Mouse (Mus musculus): ENCODE measurements around the gene Fance.
"Not testable (repeated sequence)": the region's sequence is repeated elsewhere in the genome, so short reads cannot be mapped to it uniquely, and the experiment has no call there.

The Fance gene

GRCm38 (mm10) chr17:28294449-28295333, 18.6 kb upstream of the Fance start:
- DNase-seq: no peak

GRCm38 (mm10) chr17:28298888-28299287, 14.4 kb upstream of the Fance start:
- no peak for DNase-seq

- peak; percentile 44 for DNase-seq
Measured at GRCm38 (mm10) chr17:28299669-28300320, 13.5 kb upstream of the Fance start.

- peak; percentile 59 for DNase-seq
Measured at GRCm38 (mm10) chr17:28300323-28300722, 13.0 kb upstream of the Fance start.

GRCm38 (mm10) chr17:28300850-28301249, 12.5 kb upstream of the Fance start:
- DNase-seq: no peak

GRCm38 (mm10) chr17:28305172-28305571, 8.1 kb upstream of the Fance start:
- no peak for DNase-seq

GRCm38 (mm10) chr17:28308297-28309195, 4.8 kb upstream of the Fance start:
- peak; percentile 93 for DNase-seq

GRCm38 (mm10) chr17:28310831-28311230, 2.5 kb upstream of the Fance start:
- no peak for DNase-seq

GRCm38 (mm10) chr17:28311366-28312132, 1.8 kb upstream of the Fance start:
- DNase-seq: no peak

GRCm38 (mm10) chr17:28312232-28313211, 797 bp upstream of the Fance start:
- DNase-seq: peak; percentile 65

- DNase-seq: peak; percentile 53
Measured at GRCm38 (mm10) chr17:28313880-28314225, 534 bp downstream of the Fance start.

- no peak for DNase-seq
Measured at GRCm38 (mm10) chr17:28315611-28316160, 2.4 kb downstream of the Fance start.

GRCm38 (mm10) chr17:28316476-28316875, 3.2 kb downstream of the Fance start:
- no peak for DNase-seq

GRCm38 (mm10) chr17:28317091-28317490, 3.8 kb downstream of the Fance start:
- no peak for DNase-seq

GRCm38 (mm10) chr17:28317725-28318124, 4.4 kb downstream of the Fance start:
- DNase-seq: no peak

- no peak for DNase-seq
Measured at GRCm38 (mm10) chr17:28321700-28322099, 8.4 kb downstream of the Fance start.

GRCm38 (mm10) chr17:28323786-28324185, 10.5 kb downstream of the Fance start:
- no peak for DNase-seq

GRCm38 (mm10) chr17:28324416-28324815, 11.1 kb downstream of the Fance start:
- DNase-seq: not testable (repeated sequence)

GRCm38 (mm10) chr17:28325751-28326150, 12.4 kb downstream of the Fance start:
- no peak for DNase-seq

GRCm38 (mm10) chr17:28326951-28327350, 13.6 kb downstream of the Fance start:
- DNase-seq: no peak
